Mouse (Mus musculus) gastrocnemius, adult 8-10 months (tissue): Measurements from ENCODE around the gene Prr22. TPM values are rescaled to one million over a fixed set of nuclear protein-coding genes. Genes with fewer than 3 reads are reported as not detected.

Experiments
- DNase-seq, 2 experiments: peaks; one replicate each; pipeline ENCODE4 v3.0.0; 2022; ENCODE audit warnings: low spot score in 2 of 2
- total RNA-seq, 4 experiments: library from RNA; stranded (reverse); gene quantifications; 2 replicates each; pipeline ENCODE4 v1.2.4; 2022

Gene Prr22
- total RNA-seq, 4 experiments from 2014 or later, result 0.12 TPM; not detected in 3

- no peak for DNase-seq
Measured at GRCm38 (mm10) chr17:56759261-56759660, 10.8 kb upstream of the Prr22 start.

- no peak for DNase-seq
Measured at GRCm38 (mm10) chr17:56761077-56761476, 9.0 kb upstream of the Prr22 start.

DNA sequence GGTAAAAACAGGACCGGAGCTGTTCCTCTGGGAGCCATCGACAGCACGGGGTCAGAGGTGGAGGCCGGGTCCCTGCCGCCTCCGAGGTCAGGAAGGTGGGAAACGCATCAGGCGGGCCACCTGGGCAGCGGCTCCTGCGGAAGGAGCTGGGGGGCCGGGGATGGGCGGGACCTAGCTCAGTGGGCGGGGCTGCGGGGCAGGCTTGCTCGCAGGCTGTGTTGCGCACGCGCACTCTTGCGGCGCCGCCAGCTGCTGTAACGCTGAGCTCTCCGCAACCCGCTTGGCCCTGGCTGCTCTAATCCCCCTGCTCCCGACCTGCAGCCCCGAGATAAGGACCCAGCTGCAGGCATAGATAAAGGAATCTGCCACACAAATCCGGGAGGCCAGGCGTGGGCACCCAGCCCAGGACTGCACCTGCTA, 8.0 kb upstream of the Prr22 start:
- peak; percentile 66 to 80 for DNase-seq

- no peak for DNase-seq
Measured at GRCm38 (mm10) chr17:56762769-56763731, 7.0 kb upstream of the Prr22 start.

DNA sequence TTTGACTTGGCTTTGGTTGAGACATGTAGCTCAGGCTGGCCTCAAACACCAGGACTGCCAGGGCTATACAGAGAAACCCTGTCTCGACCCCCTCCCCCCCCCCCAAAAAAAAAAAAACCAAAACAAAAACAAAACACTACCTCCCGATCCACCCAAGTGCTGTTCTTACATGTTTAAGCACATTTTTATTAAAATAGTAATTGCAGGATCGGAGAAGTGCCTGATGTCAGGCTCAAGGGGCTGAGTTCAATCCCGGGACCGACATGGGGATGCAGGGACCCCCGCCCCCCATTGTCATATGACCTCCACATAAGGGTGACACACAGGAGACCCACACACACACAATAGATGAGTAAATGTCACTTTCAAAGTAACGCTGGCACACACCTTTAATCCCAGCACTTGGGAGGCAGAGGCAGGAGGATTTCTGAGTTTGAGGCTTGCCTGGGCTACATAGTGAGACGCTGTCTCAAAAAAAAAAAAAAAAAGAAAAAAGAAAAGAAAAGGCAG, 6.3 kb upstream of the Prr22 start:
- no peak for DNase-seq

- DNase-seq, result peak; percentile 88 to 89
Measured at GRCm38 (mm10) chr17:56764474-56765354, 5.3 kb upstream of the Prr22 start, which contains the start of gene Dus3l. Dus3l (plus strand) TSS chr17:56764757.

GRCm38 (mm10) chr17:56765431-56765830, 4.6 kb upstream of the Prr22 start:
- no peak for DNase-seq

DNA sequence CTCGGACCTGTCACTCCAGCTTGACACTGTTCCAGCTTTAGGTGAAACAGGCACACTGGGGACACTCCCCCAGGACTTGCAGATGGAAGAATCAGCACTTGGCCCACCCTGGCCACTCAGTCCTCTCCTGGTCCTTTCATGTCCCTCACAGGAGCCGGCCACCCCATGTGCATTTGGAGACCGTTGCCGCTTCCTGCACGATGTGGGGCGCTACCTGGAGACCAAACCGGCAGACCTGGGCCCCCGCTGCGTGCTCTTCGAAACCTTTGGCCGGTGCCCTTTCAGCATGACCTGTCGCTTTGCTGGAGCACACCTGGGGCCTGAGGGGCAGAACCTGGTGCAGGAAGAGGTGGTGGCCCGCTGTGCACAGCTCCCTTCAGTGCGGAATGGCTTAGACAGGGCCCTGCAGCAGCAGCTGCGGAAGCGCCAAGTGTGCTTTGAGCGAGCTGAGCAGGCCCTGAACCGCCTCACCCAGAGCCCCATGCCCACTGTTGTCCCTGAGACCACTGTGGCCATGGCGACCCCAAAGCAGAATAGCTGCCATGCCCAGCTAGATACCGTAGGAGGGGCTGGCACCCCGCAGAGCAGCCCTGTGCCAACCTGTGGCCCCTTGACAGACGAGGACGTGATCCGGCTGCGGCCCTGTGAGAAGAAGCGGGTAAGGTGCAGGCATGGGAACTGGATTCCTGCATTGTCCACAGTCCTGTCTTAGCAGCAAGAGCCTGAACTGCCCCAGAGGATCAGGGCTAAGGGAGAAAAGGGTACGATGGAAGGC, 3.2 kb upstream of the Prr22 start:
- no peak for DNase-seq

DNA sequence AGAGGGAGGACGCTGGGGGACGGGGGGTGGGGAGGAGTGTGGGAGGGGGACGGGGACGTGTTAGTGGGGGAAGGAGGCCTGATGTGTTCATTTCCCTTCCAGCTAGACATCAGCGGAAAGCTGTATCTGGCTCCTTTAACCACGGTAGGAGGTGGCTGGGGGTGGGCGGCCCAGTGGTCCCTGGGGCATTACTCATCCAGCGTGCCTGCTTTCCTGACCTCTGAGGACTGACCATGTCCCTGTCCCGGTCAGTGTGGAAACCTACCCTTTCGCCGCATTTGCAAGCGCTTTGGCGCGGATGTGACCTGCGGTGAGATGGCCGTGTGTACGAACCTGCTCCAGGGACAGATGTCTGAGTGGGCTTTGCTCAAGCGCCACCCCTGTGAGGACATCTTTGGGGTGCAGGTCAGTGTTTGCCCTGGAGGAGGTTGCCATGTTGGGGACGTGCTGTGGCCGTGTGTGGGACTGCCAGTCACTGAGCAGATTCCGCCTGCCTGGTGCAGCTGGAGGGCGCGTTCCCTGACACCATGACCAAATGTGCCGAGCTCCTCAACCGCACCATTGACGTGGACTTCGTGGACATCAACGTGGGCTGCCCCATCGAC, 2.4 kb upstream of the Prr22 start:
- no peak for DNase-seq

- DNase-seq, result no peak
Measured at GRCm38 (mm10) chr17:56768941-56769340, 1.1 kb upstream of the Prr22 start.

DNA sequence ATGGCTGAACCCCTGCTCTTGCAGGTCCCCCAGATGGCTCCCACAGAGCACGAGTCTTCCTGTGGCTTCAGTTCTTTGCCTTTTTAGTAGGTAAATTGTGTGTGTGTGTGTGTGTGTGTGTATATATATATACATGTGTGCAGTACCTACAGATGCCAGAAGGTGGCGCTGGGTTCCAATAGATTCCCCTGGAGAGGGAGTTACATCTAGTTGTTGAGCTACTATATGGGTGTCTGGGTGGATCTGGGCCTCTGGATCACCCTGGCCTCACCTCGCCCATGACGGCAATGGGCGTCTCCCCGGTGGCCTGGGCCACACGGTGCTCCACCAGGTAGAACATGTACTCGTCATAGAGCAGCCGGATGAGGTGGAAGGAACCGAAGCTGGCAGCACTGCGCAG, 7.5 kb downstream of the Prr22 start:
- no peak for DNase-seq

GRCm38 (mm10) chr17:56778779-56779362, 8.8 kb downstream of the Prr22 start:
- no peak for DNase-seq

DNA sequence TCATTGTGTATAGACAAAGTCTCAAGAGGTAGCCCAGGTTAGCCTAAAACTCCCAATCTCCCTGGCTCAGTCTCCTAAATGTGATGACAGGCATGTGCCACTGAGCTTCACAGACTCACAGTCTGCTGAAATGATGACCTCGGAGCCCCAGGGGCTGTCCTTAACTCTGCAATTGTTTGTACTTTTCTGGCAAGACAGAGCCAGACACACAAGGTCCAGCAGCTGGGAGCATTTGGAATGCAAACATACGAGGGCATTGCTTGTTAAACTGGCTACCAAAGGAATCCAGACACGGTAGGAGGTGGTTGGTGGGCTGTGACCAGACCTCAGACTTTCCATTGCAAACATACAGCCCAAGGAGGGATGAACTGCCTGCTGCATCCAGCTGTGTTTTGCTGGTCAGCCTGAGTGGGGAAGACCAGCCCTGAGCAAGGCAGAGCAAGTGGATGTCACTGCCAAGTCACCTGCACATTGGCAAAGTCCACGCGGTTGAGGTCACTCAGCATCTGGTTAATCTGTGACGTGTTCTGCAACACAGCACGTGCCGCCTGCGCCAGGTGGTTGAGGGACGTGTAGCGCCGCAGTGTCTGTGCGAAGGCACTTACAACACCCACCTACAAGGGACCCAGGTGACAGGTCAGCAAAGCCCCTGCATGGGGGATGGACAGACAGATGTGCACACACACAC, 10.4 kb downstream of the Prr22 start:
- no peak for DNase-seq

DNA sequence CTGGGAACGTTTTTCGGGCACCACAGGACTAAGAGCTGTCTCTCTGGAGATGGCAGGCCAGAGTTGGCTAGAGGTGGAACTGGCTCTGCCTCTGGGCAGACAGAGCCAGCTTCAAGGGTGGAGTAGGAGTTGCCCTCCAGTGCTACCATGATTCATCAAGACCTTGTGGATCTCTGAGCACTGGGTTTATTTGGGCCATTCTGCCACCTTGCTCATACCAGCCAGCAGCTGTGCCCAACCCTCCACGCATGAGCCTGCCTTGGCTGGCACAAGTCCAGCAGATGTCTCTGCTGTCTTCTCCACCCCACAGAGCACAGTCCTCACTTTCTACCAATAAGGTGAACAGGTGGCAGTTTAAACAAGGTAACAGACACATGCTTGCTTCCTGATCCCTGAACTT, 18.8 kb downstream of the Prr22 start:
- no peak for DNase-seq

DNA sequence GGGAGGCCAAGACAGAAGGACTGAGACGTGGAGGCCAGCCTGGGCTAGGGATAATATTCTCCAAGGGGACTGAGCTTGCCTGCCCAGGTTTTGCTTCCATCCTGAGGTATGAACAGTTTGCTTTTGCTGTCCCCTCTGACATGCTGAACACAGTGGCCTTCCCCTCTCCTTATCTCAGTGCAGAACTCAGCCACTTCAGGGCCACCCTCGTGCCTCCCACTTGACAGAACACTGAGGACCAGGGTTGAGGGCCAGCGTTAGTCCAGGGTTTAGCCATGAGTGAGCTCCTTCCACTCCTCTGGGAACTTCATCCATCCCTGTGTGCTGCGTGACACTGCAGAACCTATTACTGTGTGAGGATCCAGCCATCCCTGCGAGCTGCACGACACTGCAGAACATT, 19.2 kb downstream of the Prr22 start:
- DNase-seq, result no peak

GRCm38 (mm10) chr17:56792588-56792987, 22.5 kb downstream of the Prr22 start:
- no peak for DNase-seq

DNA sequence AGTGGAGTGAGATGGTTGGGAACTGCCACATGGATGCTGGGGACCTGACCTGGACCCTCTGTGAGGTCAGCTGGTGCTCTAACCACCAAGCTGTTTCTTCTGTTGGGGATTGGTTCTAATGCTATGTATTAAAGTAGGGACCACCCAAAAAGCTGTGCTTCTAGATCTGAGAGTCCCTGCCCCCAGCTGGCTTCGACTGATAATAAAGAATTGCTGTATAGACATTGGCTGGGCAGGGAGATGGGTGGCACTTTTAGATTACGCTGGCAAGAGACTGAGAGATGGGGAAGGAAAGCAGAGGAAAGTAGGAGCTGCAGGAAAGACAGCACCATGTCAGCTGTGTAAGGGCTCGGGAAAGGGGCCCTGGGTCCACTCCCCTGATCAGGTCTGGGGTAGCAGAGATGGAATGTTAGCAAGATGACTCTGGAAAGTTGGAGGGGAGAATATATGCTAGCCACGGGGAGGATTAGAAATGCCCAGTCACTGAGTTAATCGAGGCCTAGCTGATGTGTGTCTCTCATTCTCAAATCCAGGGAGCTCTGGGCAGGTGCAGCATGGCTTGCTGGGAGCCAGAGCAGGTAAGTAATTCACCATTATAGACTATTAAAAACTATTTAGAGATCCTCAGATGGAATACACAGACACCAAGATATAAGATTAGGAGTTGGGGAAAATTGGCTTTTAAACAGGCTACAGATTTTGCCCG, 23.7 kb downstream of the Prr22 start:
- no peak for DNase-seq

- no peak for DNase-seq
Measured at GRCm38 (mm10) chr17:56799276-56799675, 29.2 kb downstream of the Prr22 start.

DNA sequence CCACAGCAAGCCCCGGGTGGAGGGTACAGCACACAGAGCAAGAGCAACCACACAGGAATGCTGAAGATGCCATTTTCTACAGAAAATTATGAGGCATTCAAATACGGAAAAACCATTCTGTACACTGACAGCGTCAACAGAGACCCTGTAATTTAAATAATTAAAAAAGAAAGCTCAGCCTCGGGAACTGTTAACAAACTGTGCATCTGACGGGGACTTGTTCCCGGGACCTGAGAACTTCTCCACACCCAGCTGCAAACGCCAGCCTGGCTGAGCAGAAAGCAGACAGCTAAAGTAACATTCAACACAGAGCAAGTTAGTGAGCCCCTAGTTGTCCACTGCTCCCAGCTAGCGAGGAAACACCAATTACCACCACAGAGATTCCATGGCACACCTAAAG, 32.0 kb downstream of the Prr22 start:
- DNase-seq, result no peak
